Mouse (Mus musculus) 3T3-L1 (cell line): ENCODE results near the gene Dpm3.
"Not testable (repeated sequence)": the region's sequence is repeated elsewhere in the genome, so short reads cannot be mapped to it uniquely, and the experiment has no call there.

Experiments used
- DNase-seq: peaks from one replicate; pipeline ENCODE4 v3.0.0-alpha.2; 2015; ENCODE audit warnings: low read depth, low spot score

The Dpm3 gene

GRCm38 (mm10) chr3:89259076-89259475 is at the start of gene Dpm3:
Gene Dpm3 (plus strand): TSS chr3:89259358.
- DNase-seq: no peak

DNA sequence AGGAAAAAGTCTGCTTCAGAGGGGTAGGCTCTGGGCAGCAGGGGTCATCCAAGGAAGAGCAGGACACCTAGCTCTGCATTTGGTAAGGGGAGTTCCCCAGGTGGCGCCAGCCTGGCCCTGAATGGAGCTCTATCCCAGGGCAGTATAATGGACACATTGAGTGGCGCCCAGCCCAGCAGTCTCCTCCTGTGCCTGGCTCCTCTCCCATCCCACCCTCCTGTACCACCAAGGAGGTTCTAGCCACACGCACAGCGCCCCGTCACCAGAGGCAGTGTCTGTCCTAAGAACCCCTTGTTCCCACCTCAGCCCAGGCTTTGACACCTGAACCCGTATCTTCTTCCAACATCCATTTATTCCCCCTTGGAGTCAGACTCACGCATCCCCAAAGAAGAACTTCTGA is 49.4 kb upstream of the Dpm3 start:
- DNase-seq: no peak

DNA sequence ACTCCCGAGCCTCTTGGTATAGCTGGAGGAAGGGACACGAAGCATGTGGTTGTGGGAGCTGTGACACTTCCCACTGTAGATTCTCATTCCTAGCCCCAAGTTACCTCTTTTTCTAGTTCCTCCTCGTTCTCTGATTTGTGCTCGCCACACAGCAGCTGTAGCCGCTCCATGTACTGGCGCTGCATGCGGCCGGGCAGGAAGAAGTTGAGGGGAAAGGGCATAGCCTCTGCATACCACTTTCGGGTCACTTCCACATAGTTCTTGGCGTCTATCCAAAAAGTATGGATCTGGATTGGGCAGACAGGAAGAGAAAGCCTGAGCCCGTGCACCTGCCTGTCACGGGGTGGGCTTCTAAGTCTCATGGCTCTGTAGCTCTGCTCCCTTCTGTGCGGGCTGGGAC is 49.0 kb upstream of the Dpm3 start:
- no peak for DNase-seq

- no peak for DNase-seq
Observed at GRCm38 (mm10) chr3:89210731-89211130, 48.4 kb upstream of the Dpm3 start.

GRCm38 (mm10) chr3:89213803-89214530 is 45.2 kb upstream of the Dpm3 start:
- peak; percentile 95 for DNase-seq

- DNase-seq: peak; percentile 67
Observed at GRCm38 (mm10) chr3:89214681-89215411, 44.3 kb upstream of the Dpm3 start, which contains the start of gene Thbs3. Gene Thbs3 (plus strand): TSS chr3:89215180.

GRCm38 (mm10) chr3:89215853-89216252 is 43.3 kb upstream of the Dpm3 start:
- DNase-seq: peak; percentile 98

GRCm38 (mm10) chr3:89216407-89216806 is 42.8 kb upstream of the Dpm3 start:
- DNase-seq: not testable (repeated sequence)

DNA sequence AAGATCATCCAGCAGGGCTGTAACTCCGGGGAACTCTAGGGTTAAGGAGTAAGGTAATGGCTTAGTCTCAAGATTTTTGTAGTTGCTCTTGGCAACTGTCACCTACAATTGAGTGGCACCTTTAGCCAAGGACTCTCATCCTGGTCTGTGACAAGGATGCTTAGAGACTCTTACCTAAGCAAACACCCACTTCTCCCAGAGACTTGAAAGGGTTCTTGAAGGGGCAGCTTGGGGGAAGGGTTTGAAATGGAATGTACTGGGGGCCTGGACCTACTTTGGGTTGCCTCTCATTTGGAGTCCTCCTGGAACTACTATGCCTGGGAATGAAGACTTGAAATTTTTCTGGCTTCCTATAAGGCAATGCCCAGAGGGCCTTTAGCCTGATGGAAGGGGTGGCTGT is 40.9 kb upstream of the Dpm3 start:
- no peak for DNase-seq

GRCm38 (mm10) chr3:89219546-89219945 is 39.6 kb upstream of the Dpm3 start:
- DNase-seq: peak; percentile 51

GRCm38 (mm10) chr3:89221167-89221566 is 38.0 kb upstream of the Dpm3 start:
- no peak for DNase-seq

DNA sequence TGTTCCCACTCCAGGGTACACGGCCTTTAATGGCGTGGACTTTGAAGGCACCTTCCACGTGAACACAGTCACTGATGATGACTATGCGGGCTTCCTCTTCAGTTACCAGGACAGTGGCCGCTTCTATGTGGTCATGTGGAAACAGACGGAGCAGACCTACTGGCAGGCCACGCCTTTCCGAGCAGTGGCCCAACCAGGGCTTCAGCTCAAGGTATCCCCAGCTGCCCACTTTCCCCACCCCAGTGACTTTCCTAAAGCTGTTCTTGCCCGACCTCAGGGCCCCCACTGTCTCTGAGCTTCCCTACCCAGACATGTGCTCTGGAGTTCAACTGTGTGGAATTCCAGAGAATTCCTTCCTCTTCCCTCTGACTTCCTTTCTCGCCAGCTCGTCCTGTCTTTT is 34.4 kb upstream of the Dpm3 start:
- DNase-seq: no peak

DNA sequence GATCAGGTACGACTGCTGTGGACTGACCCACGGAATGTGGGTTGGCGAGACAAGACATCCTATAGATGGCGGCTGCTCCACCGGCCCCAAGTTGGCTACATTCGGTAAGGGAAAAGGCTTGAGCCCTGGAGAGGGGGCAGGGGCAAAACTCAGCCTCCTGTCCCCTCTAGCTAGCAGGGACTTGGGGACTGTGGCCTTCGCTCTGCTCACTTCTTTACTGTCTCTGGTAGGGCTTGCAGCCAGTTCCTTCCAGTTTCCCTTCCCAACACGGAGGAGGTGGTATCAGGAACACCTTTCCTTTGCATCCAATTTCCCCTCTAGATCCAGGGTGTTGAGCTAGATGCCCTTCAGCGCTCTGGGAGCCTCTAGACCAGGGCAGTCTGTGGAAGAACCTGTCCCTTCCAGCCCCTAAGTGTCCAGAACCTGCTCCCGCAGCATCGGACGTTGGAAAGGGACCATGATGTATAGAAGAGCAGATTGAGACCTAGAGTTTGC is 33.8 kb upstream of the Dpm3 start:
- no peak for DNase-seq

DNA sequence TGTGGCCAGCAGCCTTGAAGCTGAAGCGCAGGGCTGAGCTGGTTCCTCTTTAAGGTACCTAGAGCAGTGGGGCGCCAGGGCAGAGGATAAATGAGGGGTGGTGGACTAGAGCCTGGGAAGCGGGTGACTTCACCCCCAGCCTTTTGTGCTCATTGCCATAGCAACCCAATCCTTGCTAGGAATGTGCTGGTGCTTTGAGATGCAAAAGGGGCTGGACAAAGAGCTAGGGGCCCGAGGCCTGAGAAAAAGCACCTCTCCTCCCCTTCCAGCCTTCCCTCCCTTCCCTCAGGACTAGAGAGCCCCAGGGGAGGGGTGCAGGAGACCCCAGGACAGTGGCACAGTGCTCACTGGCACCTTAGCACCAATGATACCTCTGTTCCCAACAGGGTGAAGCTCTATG is 33.2 kb upstream of the Dpm3 start:
- DNase-seq: no peak

- DNase-seq: no peak
Observed at GRCm38 (mm10) chr3:89226361-89226760, 32.8 kb upstream of the Dpm3 start.

DNA sequence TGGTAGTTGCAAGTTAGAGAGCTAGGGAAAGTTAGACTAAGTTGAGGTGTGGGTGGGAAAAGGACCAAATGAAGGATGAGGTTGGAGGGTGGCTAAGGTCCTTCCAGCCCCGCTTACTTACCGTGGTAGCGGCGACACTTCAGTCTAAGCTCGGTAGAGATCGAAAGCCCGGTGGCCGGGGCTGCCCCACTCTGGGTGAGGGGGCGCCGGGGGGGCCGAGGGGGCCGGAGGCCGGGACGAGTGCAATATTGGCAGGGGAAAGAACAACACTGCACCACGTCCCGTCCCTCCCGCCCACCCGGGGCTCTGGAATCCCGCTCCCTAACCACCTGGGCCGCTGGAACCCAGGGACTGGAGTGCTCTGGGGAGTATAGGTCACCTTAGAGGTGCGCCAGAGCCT is 32.3 kb upstream of the Dpm3 start, which contains the start of gene Mtx1:
Mtx1 (minus strand) TSS at position 189 of the 400 bp plus-strand sequence.
- DNase-seq: no peak

DNA sequence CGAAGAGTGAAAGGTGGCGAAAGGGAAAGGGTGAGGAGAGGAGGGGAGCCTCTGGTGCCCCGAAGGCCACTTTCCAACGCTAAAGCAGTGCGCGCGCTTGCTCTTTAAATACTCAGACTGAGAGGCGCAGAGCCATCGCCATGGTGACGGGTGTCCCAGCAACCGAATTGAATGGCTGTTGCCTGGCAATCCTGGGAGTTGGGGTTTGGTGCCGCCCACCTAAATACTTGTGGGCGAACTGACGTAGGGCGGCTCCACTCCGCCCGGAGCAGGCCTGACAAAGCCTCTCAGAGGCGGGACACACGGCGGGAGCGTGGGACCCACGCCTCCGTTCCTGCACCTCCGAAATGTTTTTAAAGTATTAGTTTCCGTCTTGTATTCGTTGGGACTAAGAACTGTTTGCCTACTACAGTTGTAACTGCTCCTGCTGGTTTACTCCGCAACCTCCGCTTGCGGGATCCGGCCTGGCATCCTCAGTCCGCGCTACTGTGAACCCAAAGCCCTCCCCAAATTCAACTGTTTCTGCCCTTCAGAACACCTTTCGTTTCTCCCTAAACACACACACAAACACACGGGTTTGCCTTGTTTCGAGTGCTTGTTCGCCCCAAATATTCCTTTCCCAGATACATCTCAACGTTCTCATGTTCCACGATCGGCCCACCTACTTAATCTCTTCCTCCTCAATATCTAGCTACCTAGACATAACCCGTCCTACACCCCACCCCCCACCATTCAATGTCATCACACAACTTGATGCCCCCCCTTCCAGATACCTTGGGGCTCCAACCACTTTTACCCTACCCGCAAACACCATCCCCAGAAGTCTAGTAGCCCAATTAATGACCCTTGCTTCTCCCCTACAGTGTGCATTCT is 31.6 kb upstream of the Dpm3 start:
- DNase-seq: peak; percentile 97

DNA sequence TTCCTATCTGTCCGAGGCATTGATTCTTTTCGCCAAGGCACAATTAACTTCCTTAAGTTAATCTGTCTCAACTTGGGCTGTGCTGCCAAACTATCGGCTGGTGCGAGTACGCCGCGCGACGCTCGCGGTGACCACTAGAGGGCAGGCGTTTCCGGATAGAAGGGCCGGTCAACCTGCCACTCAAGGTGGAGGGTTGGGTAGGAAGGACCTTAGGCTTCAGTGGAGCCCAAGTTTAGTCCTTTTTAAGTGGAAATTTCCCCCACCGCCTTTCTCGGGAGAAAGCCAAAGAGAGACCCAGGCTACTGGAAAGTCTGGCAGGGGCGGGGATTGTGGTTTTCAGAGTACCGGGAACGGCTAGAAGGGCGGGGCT is 31.0 kb upstream of the Dpm3 start:
- peak; percentile 94 for DNase-seq

- no peak for DNase-seq
Observed at GRCm38 (mm10) chr3:89228836-89229235, 30.3 kb upstream of the Dpm3 start, which contains the start of gene Muc1. Gene Muc1 (plus strand): TSS chr3:89229057.

DNA sequence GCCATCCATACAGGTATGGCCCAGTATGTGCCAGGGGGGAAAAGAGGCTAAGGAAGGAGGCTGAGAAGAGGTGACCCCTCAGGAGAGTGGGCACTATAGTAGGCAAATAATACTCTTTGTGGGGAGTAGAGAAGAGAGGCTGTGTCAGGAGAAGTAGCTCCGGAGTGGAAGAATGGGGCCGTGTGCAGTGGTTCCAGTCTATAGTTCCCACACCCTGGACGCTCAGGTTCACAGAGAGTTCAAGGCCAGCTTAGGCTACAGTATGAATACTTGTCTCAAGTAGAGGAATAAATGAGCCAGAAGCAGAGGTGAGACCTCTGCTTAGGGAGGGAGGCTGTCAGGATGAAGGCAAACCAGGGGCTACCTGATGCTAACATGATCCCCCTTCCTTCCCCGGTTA is 29.9 kb upstream of the Dpm3 start:
- no peak for DNase-seq

DNA sequence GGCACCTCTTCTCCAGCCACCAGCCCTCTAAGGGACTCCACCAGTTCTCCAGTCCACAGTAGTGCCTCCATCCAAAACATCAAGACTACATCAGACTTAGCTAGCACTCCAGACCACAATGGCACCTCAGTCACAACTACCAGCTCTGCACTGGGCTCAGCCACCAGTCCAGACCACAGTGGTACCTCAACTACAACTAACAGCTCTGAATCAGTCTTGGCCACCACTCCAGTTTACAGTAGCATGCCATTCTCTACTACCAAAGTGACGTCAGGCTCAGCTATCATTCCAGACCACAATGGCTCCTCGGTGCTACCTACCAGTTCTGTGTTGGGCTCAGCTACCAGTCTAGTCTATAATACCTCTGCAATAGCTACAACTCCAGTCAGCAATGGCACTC is 28.6 kb upstream of the Dpm3 start:
- DNase-seq: no peak

- no peak for DNase-seq
Observed at GRCm38 (mm10) chr3:89231345-89231744, 27.8 kb upstream of the Dpm3 start.
